In the genomic region with DNA sequence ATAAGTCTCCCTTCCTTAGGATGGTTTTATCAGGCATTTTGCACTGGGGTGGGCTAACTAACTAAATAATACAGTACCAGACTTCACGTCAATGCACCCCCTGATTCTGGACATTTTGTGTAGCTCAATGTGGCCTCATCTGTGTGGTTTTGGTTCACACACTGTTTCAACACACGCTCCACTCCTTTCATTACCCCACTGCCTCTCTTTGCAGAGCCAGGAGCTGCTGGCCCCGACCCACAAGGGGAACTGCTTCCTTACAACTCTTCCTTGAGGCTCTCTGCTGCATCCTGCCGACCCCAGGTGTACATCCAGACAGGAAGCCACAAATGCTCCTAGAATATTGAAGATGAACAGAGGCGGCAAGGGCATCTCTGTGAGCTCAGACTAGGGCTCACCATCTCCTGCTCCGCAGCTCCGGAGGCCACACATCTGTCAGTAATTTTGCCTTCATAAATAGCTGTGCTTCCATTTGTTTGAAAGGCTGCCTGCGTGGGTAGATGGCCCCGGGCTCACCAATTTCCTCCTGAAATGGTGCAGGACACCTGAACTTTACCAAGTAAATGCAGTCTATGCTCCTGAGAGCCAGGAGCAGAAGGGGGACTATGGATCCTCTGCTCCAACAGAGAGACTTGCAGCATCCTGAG, we compare ENCODE assay signal across 20 mouse cellular contexts. TPM values are rescaled to one million over a fixed set of nuclear protein-coding genes. Genes with fewer than 3 reads are reported as not detected.
A peak's percentile ranks its signal among the peaks of the same experiment; 100 is the strongest.
DNase-seq lines count a peak whose midpoint lies in the region; ATAC-seq lines count a peak whose summit lies in the region.
"Had no signal": no experiment of that assay in that cellular context is flagged by ENCODE, and none has a peak within 500 bp of the region (broad histone marks: within the 10 kb centered on the region; RNA-seq: fewer than 3 reads in every experiment).

No protein-coding gene starts in this region.

- H3K4me1 ChIP-seq in hindbrain, embryonic 14.5 days (replicated peaks; ENCODE audit: control insufficient read depth, insufficient read depth, low read length): 0 out of 2 replicates have a peak, but pooled peaks cover 5% of the 10 kb centered on the region
- H3K4me1 ChIP-seq in hindbrain, embryonic 13.5 days (replicated peaks): peaks cover 18% of the 10 kb centered on the region
- peaks cover 11% of the 10 kb centered on the region for H3K4me1 ChIP-seq in embryonic facial prominence, embryonic 12.5 days
- peaks cover 12% of the 10 kb centered on the region for H3K4me1 ChIP-seq in limb, embryonic 13.5 days
- peaks cover 2% of the 10 kb centered on the region; the same call in 1 of the 2 replicates for H3K4me1 ChIP-seq in forebrain, embryonic 13.5 days

- no peak for ATAC-seq in hindbrain, embryonic 14.5 days (ENCODE audit: low FRiP score)
- no peak for ATAC-seq in hindbrain, embryonic 13.5 days (ENCODE audit: low FRiP score)
- peak; percentile 58 for ATAC-seq in common myeloid progenitor, adult 5-6 weeks (replicated peaks; ENCODE audit: low read depth, poor library complexity, severe bottlenecking)
- no peak for ATAC-seq in embryonic facial prominence, embryonic 12.5 days (ENCODE audit: insufficient number of reproducible peaks, insufficient read depth, low FRiP score, low TSS enrichment)
- no peak for ATAC-seq in limb, embryonic 13.5 days (ENCODE audit: low FRiP score, low read depth)
- ATAC-seq in forebrain, embryonic 13.5 days: no peak
- ATAC-seq: inflammation-experienced regulatory T-cells, adult 6 months; liver, postnatal 0 days had no signal

- H3K27me3 ChIP-seq in hindbrain, embryonic 14.5 days (ENCODE audit: control insufficient read depth, insufficient read depth, low read length): no peaks in the 10 kb centered on the region
- H3K27me3 ChIP-seq in hindbrain, embryonic 13.5 days: peaks cover 9% of the 10 kb centered on the region; the same call in 1 of the 2 replicates
- H3K27me3 ChIP-seq in embryonic facial prominence, embryonic 12.5 days: no peaks in the 10 kb centered on the region
- H3K27me3 ChIP-seq in limb, embryonic 13.5 days: no peaks in the 10 kb centered on the region
- H3K27me3 ChIP-seq in forebrain, embryonic 13.5 days: no peaks in the 10 kb centered on the region
- H3K27me3 ChIP-seq: embryonic facial prominence, embryonic 15.5 days; limb, embryonic 15.5 days had no signal

- no peak overlapping the region for H3K4me2 ChIP-seq in hindbrain, embryonic 14.5 days (replicated peaks)
- no peak overlapping the region for H3K4me2 ChIP-seq in hindbrain, embryonic 13.5 days
- no peak overlapping the region for H3K4me2 ChIP-seq in embryonic facial prominence, embryonic 12.5 days (replicated peaks)
- H3K4me2 ChIP-seq in limb, embryonic 13.5 days (replicated peaks): peak overlapping the region; percentile 21; the same call in 1 of the 2 replicates
- no peak overlapping the region for H3K4me2 ChIP-seq in forebrain, embryonic 13.5 days
- H3K4me2 ChIP-seq: embryonic facial prominence, embryonic 15.5 days; limb, embryonic 15.5 days had no signal

- no peak overlapping the region for H3K9ac ChIP-seq in hindbrain, embryonic 14.5 days
- no peak overlapping the region for H3K9ac ChIP-seq in hindbrain, embryonic 13.5 days
- H3K9ac ChIP-seq in embryonic facial prominence, embryonic 12.5 days: no peak overlapping the region
- H3K9ac ChIP-seq in limb, embryonic 13.5 days: no peak overlapping the region
- H3K9ac ChIP-seq in forebrain, embryonic 13.5 days: no peak overlapping the region
- H3K9ac ChIP-seq: embryonic facial prominence, embryonic 15.5 days; limb, embryonic 15.5 days; liver, postnatal 0 days had no signal

- 78% methylated on average over 9 of the region's 9 CpGs for WGBS in hindbrain, embryonic 14.5 days
- WGBS in hindbrain, embryonic 13.5 days: 79% methylated on average over 9 of the region's 9 CpGs
- WGBS in embryonic facial prominence, embryonic 12.5 days: 32% methylated on average over 9 of the region's 9 CpGs
- whole genome bisulfite sequencing in limb, embryonic 13.5 days: 19% methylated on average over 9 of the region's 9 CpGs
- 84% methylated on average over 9 of the region's 9 CpGs for WGBS in forebrain, embryonic 13.5 days

- no peaks in the 10 kb centered on the region for H3K9me3 ChIP-seq in hindbrain, embryonic 14.5 days (ENCODE audit: control insufficient read depth, low read length)
- H3K9me3 ChIP-seq in hindbrain, embryonic 13.5 days: no peaks in the 10 kb centered on the region
- H3K9me3 ChIP-seq in embryonic facial prominence, embryonic 12.5 days: no peaks in the 10 kb centered on the region
- H3K9me3 ChIP-seq in limb, embryonic 13.5 days: 0 out of 2 replicates have a peak, but pooled peaks cover 3% of the 10 kb centered on the region
- no peaks in the 10 kb centered on the region for H3K9me3 ChIP-seq in forebrain, embryonic 13.5 days (replicated peaks)
- H3K9me3 ChIP-seq: embryonic facial prominence, embryonic 15.5 days; G1E; limb, embryonic 15.5 days had no signal

- H3K36me3 ChIP-seq in hindbrain, embryonic 14.5 days (replicated peaks; ENCODE audit: control insufficient read depth, insufficient read depth): no peaks in the 10 kb centered on the region
- H3K36me3 ChIP-seq in hindbrain, embryonic 13.5 days: no peaks in the 10 kb centered on the region
- no peaks in the 10 kb centered on the region for H3K36me3 ChIP-seq in embryonic facial prominence, embryonic 12.5 days
- no peaks in the 10 kb centered on the region for H3K36me3 ChIP-seq in limb, embryonic 13.5 days
- H3K36me3 ChIP-seq in forebrain, embryonic 13.5 days (ENCODE audit: poor library complexity, severe bottlenecking): no peaks in the 10 kb centered on the region
- H3K36me3 ChIP-seq: embryonic facial prominence, embryonic 15.5 days; limb, embryonic 15.5 days had no signal

- DNase-seq in hindbrain, embryonic 14.5 days (ENCODE audit: low spot score): no peak
- DNase-seq in thymus, postnatal 36 days: no peak
- DNase-seq: cerebellum, adult 9-10 months; gastrocnemius, postnatal 25 days; heart, postnatal 14 days; liver, postnatal 0 days; midbrain, embryonic 14.5 days; retina, postnatal 1 day had no signal

- peak overlapping the region; percentile 32; the same call in 1 of the 2 replicates for H3K27ac ChIP-seq in hindbrain, embryonic 14.5 days
- no peak overlapping the region for H3K27ac ChIP-seq in hindbrain, embryonic 13.5 days
- peak overlapping the region; percentile 72 for H3K27ac ChIP-seq in embryonic facial prominence, embryonic 12.5 days
- no peak overlapping the region; the same call in 1 of the 2 replicates for H3K27ac ChIP-seq in limb, embryonic 13.5 days
- H3K27ac ChIP-seq in forebrain, embryonic 13.5 days: no peak overlapping the region
- H3K27ac ChIP-seq: embryonic facial prominence, embryonic 15.5 days; layer of hippocampus, adult 2 months; left cerebral cortex, adult 2 months; limb, embryonic 15.5 days had no signal

- no peak overlapping the region for H3K4me3 ChIP-seq in hindbrain, embryonic 14.5 days (replicated peaks; ENCODE audit: low read length)
- no peak overlapping the region for H3K4me3 ChIP-seq in hindbrain, embryonic 13.5 days
- H3K4me3 ChIP-seq in embryonic facial prominence, embryonic 12.5 days: no peak overlapping the region
- H3K4me3 ChIP-seq in limb, embryonic 13.5 days: no peak overlapping the region
- no peak overlapping the region for H3K4me3 ChIP-seq in forebrain, embryonic 13.5 days
- H3K4me3 ChIP-seq: embryonic facial prominence, embryonic 15.5 days; layer of hippocampus, adult 2 months; left cerebral cortex, adult 2 months; limb, embryonic 15.5 days; myocyte had no signal

RNA-seq across cellular contexts. Expression of a gene that starts 17.8 kb away (rescaled TPM):
- 4.5 and 5.6 TPM in 2 replicates for polyA plus RNA-seq in hindbrain, embryonic 14.5 days (2014; fragmentation: Nextera tagmentation; extraction: Ambion mirVana)
- polyA plus RNA-seq in hindbrain, embryonic 13.5 days (2015; fragmentation: Nextera tagmentation; extraction: Ambion mirVana): 5.0 and 5.9 TPM in 2 replicates
- total RNA-seq in common myeloid progenitor, adult 5-6 weeks (2017): not detected in 2 replicates
- 10.9 and 15.9 TPM in 2 replicates for polyA plus RNA-seq in embryonic facial prominence, embryonic 12.5 days (2016; fragmentation: Nextera tagmentation; extraction: Ambion mirVana)
- polyA plus RNA-seq in limb, embryonic 13.5 days (2015; fragmentation: Nextera tagmentation; extraction: Ambion mirVana): 5.6 TPM in 2 replicates
- 12.3 and 14.3 TPM in 2 replicates for polyA plus RNA-seq in forebrain, embryonic 13.5 days (2015; fragmentation: Nextera tagmentation; extraction: Ambion mirVana)
- polyA plus RNA-seq: inflammation-experienced regulatory T-cells, adult 6 months had no signal

Comparison
In these comparisons a context has a peak if more than half of its experiments do, and no peak if none do; other contexts are left out.
1. H3K27ac ChIP-seq: peak in hindbrain, embryonic 14.5 days (single experiment) and embryonic facial prominence, embryonic 12.5 days (single experiment); none in hindbrain, embryonic 13.5 days (single experiment), limb, embryonic 13.5 days (single experiment) and forebrain, embryonic 13.5 days (single experiment).